Mouse (Mus musculus): ENCODE results near the gene Tcea2.

DNA sequence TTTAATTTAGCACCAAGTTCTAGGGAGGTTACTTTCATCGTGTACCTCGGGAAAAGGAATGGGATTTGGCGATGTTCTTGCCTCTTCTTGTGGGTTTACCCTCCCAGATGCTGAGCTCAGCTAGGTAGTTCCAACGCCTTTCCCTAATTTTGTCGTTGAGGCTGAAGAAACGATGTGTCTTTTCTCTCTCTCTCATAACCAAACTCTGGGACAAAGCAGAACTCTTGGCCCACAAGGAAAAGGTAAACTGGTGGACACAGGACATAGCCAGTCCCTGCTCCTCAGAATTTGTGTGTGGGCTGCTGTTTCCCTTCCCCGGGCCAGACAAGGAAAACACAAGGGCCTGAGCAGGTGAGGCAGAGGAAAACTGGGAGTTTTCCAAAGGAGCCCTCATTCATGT is 8.1 kb upstream of the Tcea2 start:
- TF ChIP-seq CTCF (IDR thresholded peaks at IDR 0.05; ENCODE audit: low read depth, low read length), result no peak
- TF ChIP-seq POLR2AphosphoS5 (IDR thresholded peaks at IDR 0.05; ENCODE audit: insufficient replicate concordance, low read depth, low read length), result no peak
- TF ChIP-seq GATA1 (IDR thresholded peaks at IDR 0.05; ENCODE audit: borderline replicate concordance, low read length), result no peak
- no peak for TF ChIP-seq TAL1 (conservative IDR thresholded peaks at IDR 0.05; ENCODE audit: low read depth, low read length)
- TF ChIP-seq GATA2 (IDR thresholded peaks at IDR 0.05; ENCODE audit: borderline replicate concordance, low read depth, low read length), result no peak

All from G1E (cell line).